Mouse (Mus musculus): Measurements from ENCODE around the gene Ube2z.

Ube2z gene

DNA sequence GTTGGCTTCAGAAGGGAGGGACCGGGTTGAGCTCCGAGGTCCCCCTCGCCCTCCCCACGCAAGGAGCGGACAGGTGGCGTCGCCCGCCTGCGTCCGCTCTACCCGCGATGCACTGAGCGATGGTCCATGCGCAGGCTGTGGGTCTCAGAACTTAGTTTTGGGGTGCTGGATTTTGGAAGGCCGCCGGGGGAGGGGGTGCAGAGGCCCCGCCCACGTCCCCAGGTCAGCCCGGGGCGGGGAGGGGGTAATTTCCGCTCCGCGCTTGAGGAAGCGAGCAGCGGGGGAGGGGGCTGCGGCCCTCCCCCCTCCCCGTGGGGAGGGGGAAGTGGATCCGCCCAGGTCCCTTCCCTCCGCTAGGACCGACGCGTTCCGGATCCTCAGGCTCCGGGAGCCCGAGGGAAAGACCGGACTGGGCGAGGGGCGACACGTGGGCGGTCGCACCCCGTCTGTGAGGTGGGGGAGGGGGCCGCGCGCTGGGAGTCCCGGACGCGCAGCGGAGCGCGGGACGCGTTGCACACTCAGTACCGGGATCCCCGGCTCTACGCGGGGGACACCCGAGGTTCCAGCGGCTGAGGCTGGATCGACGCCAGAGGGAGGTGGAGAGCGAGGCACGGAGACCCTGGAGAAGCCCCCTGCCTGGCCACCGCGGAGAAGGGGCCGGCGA, 58.2 kb downstream of the Ube2z start:
- no peak for DNase-seq (ENCODE audit: low spot score)

DNA sequence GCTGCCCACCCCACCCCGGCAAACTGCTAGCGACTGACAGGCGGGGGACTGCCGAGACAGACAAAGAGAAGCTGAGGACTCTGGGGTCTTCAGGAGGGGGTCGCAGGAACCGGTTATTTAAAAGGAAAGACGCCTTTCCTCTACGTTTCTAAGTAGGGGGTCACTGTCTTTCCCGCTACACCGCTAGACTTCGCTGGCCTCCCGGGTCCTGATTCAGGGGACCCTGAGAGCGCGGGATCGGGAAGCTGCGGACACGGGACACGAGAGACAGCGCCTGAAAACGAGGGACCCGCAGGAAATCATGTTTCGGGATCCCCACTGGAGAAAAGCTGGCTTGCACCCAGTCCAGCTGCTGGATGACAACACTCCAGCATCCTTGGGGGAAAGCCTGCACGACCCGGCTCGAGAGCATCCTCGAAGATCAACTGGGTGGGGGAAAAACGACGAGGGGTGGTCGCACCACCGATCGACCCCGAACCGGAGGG, 58.8 kb downstream of the Ube2z start:
- DNase-seq (ENCODE audit: low spot score) = no peak

- DNase-seq (ENCODE audit: low spot score) = no peak
These were observed 59.6 kb downstream of the Ube2z start, which contains the start of gene Igf2bp1 for GRCm38 (mm10) chr11:96005403-96006271. TSS of gene Igf2bp1 (minus strand) at chr11:96005940.

DNA sequence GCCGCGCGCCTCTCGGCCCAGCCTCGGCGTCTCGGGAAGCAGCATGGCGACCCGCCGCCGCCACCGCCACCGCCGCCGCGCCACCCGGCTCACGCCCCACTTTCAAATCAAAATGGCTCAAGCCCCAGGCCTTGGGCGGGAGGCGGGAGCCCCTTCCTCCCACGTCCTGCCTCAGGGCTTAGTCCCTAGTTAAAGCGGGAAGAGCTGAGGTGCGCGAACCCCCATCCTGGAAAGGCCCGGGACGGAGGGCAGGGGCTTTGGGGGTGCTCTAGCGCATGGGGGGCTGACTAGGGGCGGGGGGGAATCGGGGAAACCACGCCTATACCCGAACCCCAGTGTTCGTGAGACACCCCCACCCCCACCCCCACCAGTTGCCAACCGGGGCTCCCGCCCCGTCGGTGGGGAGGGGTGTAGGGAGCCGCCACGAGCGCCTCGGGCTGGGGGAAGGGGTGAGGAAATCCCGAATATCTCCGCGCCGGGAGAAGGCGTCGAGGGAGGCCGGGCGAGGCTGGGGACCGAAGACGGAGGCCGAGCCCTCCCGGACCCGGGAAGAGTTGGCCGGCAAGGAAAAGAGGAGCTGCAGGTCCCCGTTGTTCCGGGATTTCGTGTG, 60.3 kb downstream of the Ube2z start:
- DNase-seq (ENCODE audit: low spot score) = no peak

DNA sequence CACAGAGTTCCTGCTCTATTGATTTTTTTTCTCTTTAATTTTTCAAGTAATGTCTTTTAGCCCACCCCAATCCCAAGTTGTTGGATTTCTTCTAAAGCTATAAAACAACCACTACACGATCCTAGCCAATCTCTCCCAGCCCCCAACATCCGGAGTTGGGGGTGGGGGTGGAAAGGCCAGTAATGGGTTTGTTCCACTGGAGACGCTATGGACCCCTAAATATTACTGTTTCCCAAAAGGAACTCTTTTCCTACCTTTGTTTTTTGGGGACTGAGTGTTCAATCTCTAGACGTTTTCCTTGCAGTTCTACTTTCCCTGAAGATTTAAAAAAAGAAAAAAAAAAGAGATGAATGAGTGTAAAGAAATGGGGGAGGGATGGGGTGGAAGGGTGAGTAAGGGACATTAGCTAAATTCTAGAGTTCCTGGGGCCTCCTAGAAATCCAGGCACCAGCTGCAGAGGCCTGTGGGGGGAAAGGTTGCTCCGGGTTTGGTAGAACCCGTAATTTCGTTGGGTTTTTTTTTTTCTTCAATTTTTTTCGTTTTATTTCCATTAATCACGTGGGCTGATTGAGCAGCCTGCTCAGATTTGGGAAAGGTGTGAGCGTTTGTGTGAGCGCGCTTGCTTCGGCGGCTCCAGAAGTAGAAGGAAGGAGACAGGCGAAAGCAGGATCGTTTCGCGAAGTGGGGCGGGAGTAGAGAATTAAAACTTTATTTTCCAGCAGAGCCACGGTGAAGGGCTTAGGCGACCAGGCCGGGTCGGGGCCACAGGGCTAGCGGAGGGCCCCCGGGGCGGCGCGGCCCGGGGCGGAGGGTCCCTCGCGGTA, 61.0 kb downstream of the Ube2z start:
- DNase-seq (ENCODE audit: low spot score) = no peak

GRCm38 (mm10) chr11:96003100-96003900, 61.9 kb downstream of the Ube2z start:
- DNase-seq (ENCODE audit: low spot score) = no peak

Data from lung, postnatal 25 days (tissue).